Mouse (Mus musculus) c-Kit-positive CD71-positive TER-119-positive erythroid progenitor cells, embryonic 14.5 days (primary cell): ENCODE data around the gene Gm3500.
"Not testable (repeated sequence)": the region's sequence is repeated elsewhere in the genome, so short reads cannot be mapped to it uniquely, and the experiment has no call there.

Experiments
- DNase-seq: peaks from one replicate; pipeline ENCODE4 v3.0.0-alpha.2; 2013; ENCODE audit warnings: low spot score

Gene Gm3500

DNA sequence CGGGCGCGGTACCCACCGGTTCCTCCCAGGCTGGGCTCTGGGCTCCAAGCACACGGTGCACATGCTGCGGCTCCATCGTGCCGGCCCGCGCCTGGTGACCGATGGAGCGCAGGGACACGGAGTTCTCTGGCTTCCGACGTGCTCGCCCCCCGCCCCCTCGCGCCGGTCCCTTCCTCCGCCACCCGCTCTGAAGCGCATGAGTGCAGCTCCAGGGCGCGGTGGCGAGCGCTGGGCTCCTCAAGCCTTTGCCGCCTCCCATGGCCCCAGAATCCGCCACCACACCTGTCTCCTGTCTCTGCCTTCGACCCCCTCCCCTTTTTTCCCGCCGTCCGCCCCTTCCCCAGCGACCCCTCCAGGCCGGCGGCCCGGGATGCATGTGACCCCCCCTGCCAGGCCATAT, at the start of gene Gm3500:
Gm3500 (minus strand) TSS at position 101 of the 400 bp plus-strand sequence.
- not testable (repeated sequence) for DNase-seq

DNA sequence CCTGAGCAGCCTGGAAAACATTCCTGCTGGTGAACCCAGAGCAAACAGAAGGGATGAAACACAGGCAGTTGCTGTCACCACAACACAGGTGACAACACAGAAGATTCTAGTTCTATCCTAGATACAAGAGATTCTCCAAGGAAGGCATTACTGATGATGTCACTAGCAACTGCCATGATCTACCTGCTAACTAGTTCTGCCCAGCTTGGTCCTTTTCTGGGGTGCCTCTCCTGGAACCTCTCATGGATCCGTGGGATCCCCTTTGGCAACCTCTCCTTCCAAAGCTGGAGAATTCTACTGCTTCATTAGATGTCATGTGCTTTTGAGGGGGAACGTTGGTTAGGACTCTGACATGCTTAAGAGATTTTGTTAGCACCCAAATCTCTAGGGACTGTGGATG, 54.0 kb downstream of the Gm3500 start, which contains the start of gene Gm3542:
Gm3542 (minus strand) TSS at position 101 of the 400 bp plus-strand sequence.
- not testable (repeated sequence) for DNase-seq
